Mouse (Mus musculus) retina, embryonic 14.5 days (tissue): ENCODE results near the gene Tarbp1.

Source experiments
- DNase-seq: peaks from one replicate; pipeline ENCODE4 v3.0.0-alpha.2; 2015; ENCODE audit warnings: low spot score

Gene Tarbp1

GRCm38 (mm10) chr8:126474299-126475187 lies at the start of gene Tarbp1:
Gene Tarbp1, minus strand, starts transcription at chr8:126475065.
- peak; percentile 92 for DNase-seq

DNA sequence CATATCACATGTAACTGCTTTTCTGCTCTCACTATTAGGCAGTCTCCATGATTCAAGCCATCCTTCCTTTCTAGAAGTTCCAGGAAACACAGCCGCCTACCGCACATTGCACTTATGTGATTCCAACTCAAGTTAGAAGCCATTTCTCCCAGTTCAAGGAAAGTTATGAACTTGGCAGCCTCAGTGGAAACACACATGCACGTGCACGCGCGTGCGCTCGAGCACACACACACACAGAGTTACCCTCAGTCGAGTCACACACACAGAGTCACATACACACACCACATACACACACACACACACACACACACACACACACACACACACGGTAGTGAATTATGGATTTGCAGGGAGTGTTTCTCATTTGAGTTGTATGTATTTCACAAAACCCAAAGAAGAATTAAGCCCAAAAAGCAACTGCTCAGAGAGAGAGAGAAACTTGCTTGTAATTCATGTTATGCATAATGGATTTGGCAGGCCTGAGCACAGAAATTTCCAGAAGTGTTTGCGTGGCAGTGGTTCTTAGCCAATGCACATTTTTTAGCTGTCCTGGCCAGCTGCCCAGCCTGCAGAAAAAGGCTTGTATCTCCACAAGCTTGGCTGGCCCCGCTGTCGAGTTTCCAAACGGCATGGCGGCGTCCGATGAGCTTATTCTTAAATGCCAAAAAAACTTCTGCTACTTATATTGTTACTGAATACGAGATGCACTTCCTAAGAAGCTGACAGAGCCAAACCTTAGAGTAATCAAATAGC lies 49.5 kb upstream of the Tarbp1 start:
- no peak for DNase-seq

DNA sequence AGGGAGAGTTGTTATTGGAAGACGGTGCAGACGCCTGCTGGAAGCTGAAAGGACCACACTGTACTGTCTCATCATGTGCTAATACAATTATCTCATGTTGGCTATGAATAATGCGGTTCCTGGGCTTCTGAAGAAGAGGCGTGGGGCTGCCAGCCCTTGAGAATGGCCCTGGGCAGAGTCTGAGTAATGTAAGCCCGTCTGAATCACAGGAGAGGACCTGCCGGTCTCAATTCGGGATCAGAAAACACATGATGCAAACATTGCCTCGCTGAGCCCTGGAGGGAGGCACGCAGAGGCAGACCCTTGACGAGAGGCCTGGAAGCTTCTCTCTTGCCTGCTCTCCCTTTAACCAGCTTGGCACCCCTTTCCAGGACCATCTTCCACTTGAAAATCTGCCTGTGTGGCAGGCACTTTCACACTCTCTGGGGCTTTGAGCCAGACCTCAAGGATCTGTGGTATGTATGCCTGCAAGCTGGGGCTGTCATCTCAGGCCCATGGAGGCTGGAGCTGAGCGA lies 48.3 kb upstream of the Tarbp1 start:
- DNase-seq: no peak

- DNase-seq: no peak
Observed at GRCm38 (mm10) chr8:126519447-126519975, 44.6 kb upstream of the Tarbp1 start.

GRCm38 (mm10) chr8:126516620-126517577 lies 42.0 kb upstream of the Tarbp1 start:
- DNase-seq: peak; percentile 80

GRCm38 (mm10) chr8:126514011-126514964 lies 39.4 kb upstream of the Tarbp1 start:
- DNase-seq: no peak

DNA sequence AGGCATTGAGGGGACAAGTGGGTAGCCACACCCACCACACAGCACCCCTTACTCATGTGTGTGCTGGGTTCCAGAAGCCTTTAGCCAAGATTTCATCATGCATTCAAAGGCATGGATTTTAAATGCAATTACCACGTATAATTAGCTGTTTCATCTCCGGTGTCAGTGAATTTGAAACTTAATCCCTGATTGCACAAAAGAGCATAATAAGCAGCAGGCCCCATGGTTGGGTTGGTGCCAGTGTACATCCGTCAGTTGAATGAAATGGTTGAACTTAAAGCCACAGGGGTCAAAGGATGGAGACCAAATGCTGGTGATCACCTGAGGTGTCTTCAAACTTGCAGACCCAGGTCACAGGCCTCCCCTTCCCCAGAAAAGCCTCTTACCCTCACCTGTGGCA lies 36.0 kb upstream of the Tarbp1 start:
- DNase-seq: no peak

DNA sequence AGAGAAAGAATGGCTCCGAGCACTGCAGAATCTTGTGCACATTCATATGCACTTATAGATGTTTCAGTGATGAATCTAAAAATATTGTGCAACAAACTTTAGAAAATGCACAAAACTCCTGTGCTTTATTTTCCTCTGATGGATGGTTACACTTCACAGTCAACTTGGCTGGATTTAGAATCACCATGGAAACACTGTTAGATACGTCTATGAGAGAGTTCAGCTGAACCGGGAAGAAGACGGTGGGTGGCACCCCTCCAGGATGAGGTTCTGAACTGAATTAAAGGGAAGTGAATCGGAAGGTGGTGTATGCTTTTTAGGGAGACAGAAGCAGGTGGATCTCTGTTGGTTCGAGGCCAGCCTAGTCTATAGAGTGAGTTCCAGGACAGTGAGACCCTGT lies 34.8 kb upstream of the Tarbp1 start:
- no peak for DNase-seq

DNA sequence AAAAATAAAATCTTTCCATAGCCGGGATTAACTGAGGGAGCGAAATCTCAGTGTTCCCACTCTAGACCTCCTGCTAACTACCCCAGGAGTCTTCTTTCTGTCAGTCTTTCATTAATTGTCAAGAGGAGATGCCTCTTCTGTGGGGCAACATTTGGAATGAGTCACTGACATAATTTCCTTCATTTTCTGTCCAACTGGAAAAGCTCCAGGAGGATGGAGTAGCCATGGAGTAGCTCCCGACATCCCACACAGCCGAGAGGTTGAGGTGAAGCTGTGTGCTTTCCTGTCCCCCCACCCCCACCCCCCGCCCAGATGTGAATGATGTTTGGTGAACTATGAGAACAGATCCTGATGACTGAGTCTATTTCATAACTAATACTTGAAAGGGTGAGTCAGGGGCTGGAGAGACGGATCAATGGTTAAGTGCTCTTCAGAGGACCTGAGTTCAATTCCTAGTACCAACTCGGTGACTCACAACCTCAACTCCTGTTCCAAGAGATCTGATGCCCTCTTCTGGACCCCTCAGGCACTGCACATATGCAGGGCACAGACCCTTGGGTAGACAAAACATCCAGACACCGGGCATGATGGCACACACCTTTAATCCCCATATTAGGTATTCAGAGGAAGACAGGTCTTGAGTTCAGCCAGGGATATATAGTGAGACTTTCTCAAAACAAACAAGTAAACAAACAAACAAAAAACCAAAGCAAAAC lies 34.2 kb upstream of the Tarbp1 start:
- no peak for DNase-seq

DNA sequence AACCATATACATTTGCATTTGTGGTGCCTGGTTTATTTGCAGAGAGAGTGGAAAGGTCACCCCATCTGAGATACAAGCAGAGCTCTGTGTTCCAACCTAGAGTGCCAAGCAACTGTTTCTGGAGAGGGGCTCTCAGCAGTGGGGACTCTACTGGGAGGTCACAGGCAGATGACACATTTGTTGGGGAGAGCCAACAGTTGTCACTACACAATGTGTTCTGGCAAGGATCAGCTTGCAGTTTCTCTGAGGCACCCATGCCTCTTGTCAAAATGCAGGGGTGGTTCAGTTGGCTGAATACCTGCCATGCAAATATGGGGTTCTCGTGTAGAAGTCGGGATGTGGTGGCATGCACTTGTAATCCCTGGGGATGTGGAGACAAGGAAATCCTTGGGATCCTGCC lies 33.4 kb upstream of the Tarbp1 start:
- DNase-seq: no peak

DNA sequence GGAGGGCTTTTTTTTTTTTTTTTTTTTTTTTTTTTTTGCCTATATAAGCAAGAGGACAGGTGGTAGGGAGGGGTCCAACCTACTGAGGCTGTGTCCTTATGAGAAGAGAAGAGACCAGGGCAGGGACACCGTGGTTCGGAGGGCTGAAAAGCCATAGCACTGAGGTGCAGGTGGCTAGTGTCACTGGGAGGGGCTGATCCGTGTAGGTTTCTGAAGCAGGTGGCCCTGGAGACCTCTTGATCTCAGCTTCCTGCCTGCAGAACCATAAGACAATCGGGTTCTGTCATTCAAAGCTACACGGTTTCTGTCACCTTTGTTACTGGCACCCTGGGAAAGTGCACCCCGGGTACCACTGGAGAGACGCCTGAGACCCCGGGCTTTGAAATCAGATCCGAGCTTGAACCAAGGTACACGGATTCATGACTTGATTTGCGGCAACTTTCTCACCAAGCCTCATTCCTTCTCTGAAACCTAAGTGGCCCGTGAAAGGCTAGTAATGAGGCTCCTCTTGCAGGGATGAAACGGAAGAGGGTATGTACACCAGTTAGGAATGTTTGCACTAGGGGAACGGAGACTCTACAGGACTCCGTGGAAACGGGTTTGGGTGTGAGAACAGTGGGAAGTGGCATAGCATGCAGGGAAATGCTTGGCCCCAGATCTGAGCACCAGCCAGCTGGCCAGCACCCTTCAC lies 29.8 kb upstream of the Tarbp1 start:
- no peak for DNase-seq

- no peak for DNase-seq
Observed at GRCm38 (mm10) chr8:126502722-126503121, 27.9 kb upstream of the Tarbp1 start.

- DNase-seq: no peak
Observed at GRCm38 (mm10) chr8:126499371-126499770, 24.5 kb upstream of the Tarbp1 start.

GRCm38 (mm10) chr8:126498465-126498864 lies 23.6 kb upstream of the Tarbp1 start:
- no peak for DNase-seq

- DNase-seq: peak; percentile 97
Observed at GRCm38 (mm10) chr8:126497541-126498428, 22.9 kb upstream of the Tarbp1 start.

- DNase-seq: no peak
Observed at GRCm38 (mm10) chr8:126496915-126497314, 22.1 kb upstream of the Tarbp1 start.

DNA sequence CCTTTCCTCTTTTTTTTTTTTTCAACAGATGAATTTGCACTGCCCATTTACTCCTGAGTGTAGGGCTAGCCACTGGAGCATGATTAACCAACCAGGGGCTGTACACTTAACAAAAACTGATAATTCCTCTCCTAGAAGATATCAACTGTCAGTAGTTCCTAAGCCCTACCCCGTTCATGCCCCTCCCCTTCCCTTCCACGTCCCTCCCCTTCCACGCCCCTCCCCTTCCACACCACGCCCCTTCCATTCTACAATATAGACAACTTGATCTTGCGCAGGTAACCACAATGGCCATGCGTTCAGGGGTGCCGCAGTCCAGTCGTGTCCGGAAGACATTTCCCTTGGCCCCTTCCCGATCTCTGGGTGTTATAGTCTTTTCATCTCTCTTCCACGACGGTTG lies 20.6 kb upstream of the Tarbp1 start:
- DNase-seq: no peak
